Mouse (Mus musculus) ES-E14 (cell line): Measurements from ENCODE around the gene Nrd1.

ENCODE experiments used
- CHD2 ChIP-seq: IDR thresholded peaks from 2 replicates; pipeline ENCODE4 v1.6.1; 2014; ENCODE audit warnings: mild to moderate bottlenecking, low read depth, low read length, inconsistent platforms
- HCFC1 ChIP-seq: IDR thresholded peaks from 2 replicates; pipeline ENCODE4 v1.6.1; 2012; ENCODE audit warnings: low read length, inconsistent platforms, borderline replicate concordance; ENCODE audit not compliant: insufficient read depth
- MAFK ChIP-seq: IDR thresholded peaks from 2 replicates; pipeline ENCODE4 v1.6.1; 2014; ENCODE audit warnings: mild to moderate bottlenecking, low read depth, low read length, inconsistent platforms; ENCODE audit not compliant: insufficient read depth
- ZC3H11A ChIP-seq: IDR thresholded peaks from 2 replicates; pipeline ENCODE4 v1.6.1; 2012; ENCODE audit warnings: low read depth, mild to moderate bottlenecking, inconsistent platforms, low read length, borderline replicate concordance

DNA sequence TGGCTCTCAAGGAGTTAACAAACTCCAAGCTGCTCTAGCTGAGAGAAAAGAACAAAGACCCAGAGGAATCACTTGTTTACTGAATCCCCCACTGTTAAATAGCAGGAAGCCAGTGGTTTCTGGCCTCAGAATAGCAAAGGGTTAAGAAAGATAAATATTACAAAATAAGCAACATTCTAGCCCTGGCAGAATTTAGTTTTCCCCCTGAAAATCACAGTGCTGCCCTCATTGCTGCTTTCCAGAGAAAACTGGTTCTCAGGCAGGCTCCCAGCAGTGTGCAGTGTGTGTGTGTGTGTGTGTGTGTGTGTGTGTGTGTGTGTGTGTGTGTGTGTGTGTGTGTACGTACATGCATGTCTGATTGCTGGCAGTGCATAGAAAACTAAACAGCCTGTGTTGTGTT lies 51.8 kb downstream of the Nrd1 start:
- TF ChIP-seq CHD2 (no peak), MAFK (no peak), HCFC1 (no peak), ZC3H11A (no peak)
